Mouse (Mus musculus) left cerebral cortex, postnatal 10 days (tissue): ENCODE measurements around the gene Gm28827. TPM values are rescaled to one million over a fixed set of nuclear protein-coding genes. Genes with fewer than 3 reads are reported as not detected.
"Not testable (repeated sequence)": the region's sequence is repeated elsewhere in the genome, so short reads cannot be mapped to it uniquely, and the experiment has no call there.

Experiments used
- DNase-seq, 2 experiments: peaks; one replicate each; pipeline ENCODE4 v3.0.0; 2021 to 2022; ENCODE audit warnings: low spot score in 2 of 2, mixed read lengths in 1 of 2; ENCODE audit errors: extremely low spot score in 1 of 2
- intact Hi-C: fragments of 180-260 bp; cut with DNase I; formaldehyde crosslinking; loops from one replicate; pipeline ENCODE4 v1.15.1; 2025
- total RNA-seq, 2 experiments: library from RNA; stranded (reverse); gene quantifications; 2 replicates each; pipeline ENCODE4 v1.2.3; 2021

Gene Gm28827
- total RNA-seq, result not detected

- intact Hi-C loops, DNase-seq: not testable (repeated sequence)
These were observed at the start of gene Gm28827 for GRCm38 (mm10) chrY:83030647-83031046. TSS of gene Gm28827 (plus strand) at chrY:83030947.
